Mouse (Mus musculus): ENCODE data around the gene Nfia.
A peak's percentile ranks its signal among the peaks of the same experiment; 100 is the strongest.

Nfia gene

DNA sequence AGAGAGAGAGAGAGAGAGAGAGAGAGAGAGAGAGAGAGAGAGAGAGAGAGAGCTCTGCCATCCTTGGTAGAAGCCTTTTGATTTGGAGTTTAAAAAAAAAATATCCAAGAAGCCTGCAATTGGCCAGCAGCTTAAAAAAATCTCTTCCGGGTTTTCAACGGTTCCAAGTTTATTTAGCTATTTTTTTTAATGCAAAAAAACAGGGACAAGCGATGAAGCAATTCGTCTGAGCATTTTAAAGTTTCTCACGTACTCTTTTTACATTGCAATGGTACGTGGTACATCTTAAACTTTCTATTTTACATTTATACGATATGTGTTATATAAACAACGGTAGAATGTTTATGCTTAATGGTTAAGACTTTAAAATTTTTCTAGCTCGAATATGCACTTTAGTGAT, at the start of gene Nfia:
TSS of gene Nfia (plus strand) at position 94 of the 400 bp plus-strand sequence.
- DNase-seq (ENCODE audit: low spot score): no peak

GRCm38 (mm10) chr4:97723374-97723773, 49.2 kb upstream of the Nfia start:
- no peak for DNase-seq (ENCODE audit: low spot score)

DNA sequence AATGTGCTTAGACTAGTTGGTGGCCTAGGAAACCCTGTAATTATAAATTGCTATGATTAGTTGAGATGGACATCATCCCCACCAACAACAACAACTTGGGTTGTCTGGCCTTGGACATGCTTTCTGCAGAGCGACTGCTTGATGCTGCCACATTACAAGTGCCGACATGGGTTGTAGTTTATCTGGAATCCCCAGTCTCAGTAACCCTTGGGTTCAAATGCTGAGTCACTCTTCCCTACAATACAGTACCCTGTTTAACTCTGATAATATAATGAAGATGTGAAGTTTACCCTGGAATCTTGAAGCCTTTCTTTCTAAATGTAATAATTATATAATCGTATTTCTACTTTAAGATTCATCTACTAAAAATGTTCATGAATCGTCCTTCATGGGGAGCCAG, 44.0 kb upstream of the Nfia start:
- no peak for DNase-seq (ENCODE audit: low spot score)

- DNase-seq (ENCODE audit: low spot score): no peak
Observed at GRCm38 (mm10) chr4:97729999-97730398, 42.5 kb upstream of the Nfia start.

GRCm38 (mm10) chr4:97730416-97730815, 42.1 kb upstream of the Nfia start:
- DNase-seq (ENCODE audit: low spot score): no peak

DNA sequence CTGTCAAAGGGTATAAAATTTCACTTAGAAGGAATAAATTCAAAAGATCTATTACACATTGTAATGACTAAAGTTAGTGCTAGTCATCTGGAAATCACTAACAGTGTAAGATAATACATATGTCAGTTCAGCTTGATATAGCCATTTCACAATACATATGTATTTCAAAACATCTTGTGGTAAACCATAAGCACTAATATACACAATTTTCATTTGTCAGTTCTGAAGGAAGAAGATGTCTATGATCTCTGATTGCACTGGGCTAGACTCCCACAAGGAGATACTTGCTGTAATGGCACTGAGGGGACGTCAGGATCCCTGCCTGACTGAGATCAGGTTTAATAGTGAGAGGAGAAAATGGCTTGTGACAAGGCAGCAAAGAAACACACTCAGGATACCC, 39.1 kb upstream of the Nfia start:
- DNase-seq (ENCODE audit: low spot score): no peak

DNA sequence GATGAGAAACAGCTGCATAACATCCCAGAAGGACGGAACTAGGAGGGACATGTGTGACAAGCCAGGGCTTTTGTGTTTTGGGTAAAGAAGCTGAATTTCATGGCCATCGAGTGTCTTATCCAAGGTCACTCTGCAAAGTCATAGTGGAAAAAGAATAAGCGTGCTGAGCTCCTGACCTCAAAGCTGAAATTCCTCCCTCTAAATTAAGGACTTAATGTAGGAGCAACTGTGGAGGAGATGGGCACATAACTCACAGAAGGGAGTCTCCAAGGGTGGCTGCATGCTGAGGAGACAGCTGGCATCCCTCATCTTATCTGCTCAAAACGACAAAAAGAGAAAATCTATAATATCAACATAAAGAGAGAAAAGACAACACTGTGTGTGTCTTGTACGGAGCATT, 28.6 kb upstream of the Nfia start:
- no peak for DNase-seq (ENCODE audit: low spot score)

DNA sequence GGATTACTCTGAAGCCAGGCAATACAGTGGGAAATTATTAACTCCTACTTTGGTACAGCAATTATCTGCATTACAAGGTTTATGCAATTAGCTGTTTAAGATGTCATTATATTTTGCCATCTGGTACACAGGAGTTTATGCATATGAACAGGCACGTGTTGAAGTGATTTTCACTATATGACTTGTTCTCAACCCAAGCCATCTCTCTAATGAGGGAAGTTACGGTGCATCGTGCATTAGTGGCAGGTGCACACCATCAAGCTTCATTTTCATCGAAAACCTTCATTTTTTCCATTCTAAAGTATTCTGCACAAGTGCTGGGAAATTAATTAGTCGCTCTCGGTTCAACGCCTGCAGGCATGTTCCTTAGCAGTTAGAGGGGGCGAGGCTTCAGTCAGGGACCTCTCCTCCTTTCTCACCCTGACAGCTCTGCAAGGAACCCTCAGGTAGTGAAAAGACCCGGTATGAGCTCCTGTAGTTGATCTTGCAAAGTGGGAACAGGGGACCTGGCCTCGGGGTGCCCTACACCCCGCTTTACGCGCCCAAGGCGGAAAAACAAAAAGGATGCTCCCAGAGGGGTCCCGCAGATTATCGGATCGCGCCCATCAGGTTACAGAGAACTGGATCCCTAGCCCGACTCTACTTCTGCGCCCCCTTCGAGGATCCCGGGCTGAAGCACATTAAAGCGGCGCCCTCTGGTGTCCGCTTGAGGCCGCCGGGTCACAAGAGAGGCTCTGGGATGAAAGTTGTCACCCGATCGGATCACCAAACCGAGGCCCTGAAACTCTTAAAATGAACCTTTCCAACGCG, 27.0 kb upstream of the Nfia start:
- DNase-seq (ENCODE audit: low spot score): peak; percentile 48

GRCm38 (mm10) chr4:97746106-97746900, 26.2 kb upstream of the Nfia start:
- DNase-seq (ENCODE audit: low spot score): no peak

DNA sequence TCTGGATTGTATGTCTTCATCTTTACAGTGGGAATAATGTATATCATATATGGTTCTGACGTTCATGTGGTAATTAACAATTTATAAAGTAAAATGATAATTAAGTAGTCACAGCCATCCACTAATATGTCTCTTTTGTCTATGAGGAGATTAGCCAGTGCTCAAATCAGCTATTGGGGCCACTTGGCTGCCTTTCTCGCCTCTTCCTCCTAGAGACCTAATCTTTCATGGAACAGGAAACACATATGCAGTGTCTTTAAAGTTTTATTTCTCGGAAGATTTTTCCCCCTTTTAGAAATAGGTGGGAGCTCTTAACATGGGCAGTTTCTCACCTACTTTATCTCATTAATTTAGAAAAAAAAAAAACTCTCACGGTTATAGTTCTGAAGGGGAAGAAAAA, 22.1 kb upstream of the Nfia start:
- no peak for DNase-seq (ENCODE audit: low spot score)

DNA sequence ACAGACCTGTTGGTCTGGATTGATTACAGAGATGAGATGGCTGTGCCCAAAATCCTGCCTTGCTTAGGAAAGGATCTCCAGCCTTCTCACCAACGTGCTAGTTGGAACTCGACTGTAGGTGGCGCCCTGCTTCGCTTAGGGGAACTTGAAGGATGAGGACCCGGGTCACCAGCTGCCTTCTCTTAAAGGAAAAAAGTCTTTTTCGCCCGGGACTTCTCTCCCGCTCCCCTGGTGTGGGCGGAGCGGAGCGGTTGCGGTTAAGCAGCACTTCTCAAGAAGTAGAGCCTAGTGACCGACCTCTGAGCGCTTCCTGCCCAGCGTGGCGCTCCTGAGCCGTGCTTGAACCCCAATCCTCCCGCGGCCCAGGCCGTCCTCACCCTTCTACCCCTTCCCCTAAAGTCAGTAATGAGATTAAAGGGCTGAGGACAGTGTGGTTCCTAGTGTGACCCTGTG, 21.5 kb upstream of the Nfia start:
- DNase-seq (ENCODE audit: low spot score): peak; percentile 78

- DNase-seq (ENCODE audit: low spot score): peak; percentile 55
Observed at GRCm38 (mm10) chr4:97751483-97752251, 20.9 kb upstream of the Nfia start.

GRCm38 (mm10) chr4:97752276-97753010, 20.1 kb upstream of the Nfia start:
- no peak for DNase-seq (ENCODE audit: low spot score)

GRCm38 (mm10) chr4:97753521-97753920, 19.0 kb upstream of the Nfia start:
- no peak for DNase-seq (ENCODE audit: low spot score)

DNA sequence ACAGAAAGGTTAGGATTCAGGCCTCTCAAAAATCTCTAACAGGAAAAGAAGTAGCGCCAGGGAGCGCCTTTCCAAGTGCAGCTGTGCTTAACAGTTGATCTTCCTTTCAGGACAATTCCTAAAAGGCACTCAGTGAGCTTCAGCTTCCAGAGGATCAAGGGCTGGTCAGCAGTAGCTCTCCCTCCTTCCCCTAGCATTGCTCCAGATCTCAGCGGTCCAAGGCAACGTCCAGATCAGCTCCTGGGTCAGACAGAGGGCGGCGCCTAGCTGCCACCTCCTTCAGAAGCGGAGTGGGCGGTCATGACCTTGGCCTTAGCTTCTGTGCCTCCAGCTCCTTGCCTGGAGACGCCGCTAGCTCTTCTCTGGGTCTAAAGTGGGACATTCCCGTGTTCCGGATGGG, 18.3 kb upstream of the Nfia start:
- peak; percentile 48 for DNase-seq (ENCODE audit: low spot score)

GRCm38 (mm10) chr4:97757207-97757977, 15.1 kb upstream of the Nfia start:
- DNase-seq (ENCODE audit: low spot score): peak; percentile 65

DNA sequence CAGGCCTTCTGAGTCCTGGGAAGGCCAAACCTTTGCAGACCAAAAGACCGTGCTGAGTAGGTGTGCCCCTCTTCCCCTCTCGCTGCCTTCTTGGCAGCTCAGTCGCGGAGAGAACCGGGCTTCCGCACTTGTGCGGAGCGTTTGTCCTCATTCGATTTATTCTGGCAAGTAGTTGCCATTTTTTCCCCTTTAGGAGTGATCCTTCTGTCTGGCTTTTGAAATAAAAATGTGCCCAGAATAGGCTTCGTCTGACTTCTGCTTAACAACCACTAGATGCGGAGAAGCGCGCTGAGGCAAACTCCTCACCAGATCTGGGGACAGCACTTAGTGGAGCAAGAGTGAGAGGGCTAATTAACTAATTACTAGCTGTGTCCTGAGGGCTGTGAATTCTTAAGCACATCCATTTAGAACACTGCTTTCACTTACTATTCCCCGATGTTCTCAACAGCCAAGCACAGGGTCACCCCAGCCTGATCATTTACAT, 14.5 kb upstream of the Nfia start:
- peak; percentile 35 for DNase-seq (ENCODE audit: low spot score)

- no peak for DNase-seq (ENCODE audit: low spot score)
Observed at GRCm38 (mm10) chr4:97758661-97759060, 13.9 kb upstream of the Nfia start.

GRCm38 (mm10) chr4:97764616-97765015, 7.9 kb upstream of the Nfia start:
- no peak for DNase-seq (ENCODE audit: low spot score)

- DNase-seq (ENCODE audit: low spot score): no peak
Observed at GRCm38 (mm10) chr4:97765341-97766020, 7.1 kb upstream of the Nfia start.
